Mouse (Mus musculus) embryonic facial prominence, embryonic 11.5 days (tissue): ENCODE data around the gene Tanc1. TPM values are rescaled to one million over a fixed set of nuclear protein-coding genes. Genes with fewer than 3 reads are reported as not detected.
A peak's percentile ranks its signal among the peaks of the same experiment; 100 is the strongest.

Source experiments
- ATAC-seq: fragments of 200-750 bp; cut with Nextera tagmentation; replicated peaks from 2 replicates; pipeline ENCODE4 v1.8.0; 2017; ENCODE audit warnings: low read depth; ENCODE audit not compliant: insufficient number of reproducible peaks, low FRiP score, low TSS enrichment
- DNase-seq: peaks from one replicate; pipeline ENCODE4 v3.0.0-alpha.2; 2015; ENCODE audit warnings: low spot score
- H3K27ac ChIP-seq: fragments of 300-500 bp; sonication (generic); replicated peaks from 2 replicates; pipeline ENCODE4 v1.5.1; 2014; ENCODE audit warnings: mild to moderate bottlenecking, low read depth, low read length, control low read depth
- H3K27me3 ChIP-seq: fragments of 300-500 bp; sonication (generic); 2 replicates; pipeline ENCODE4 v1.6.1; 2014; ENCODE audit warnings: mild to moderate bottlenecking, low read length, moderate library complexity, mixed read lengths; ENCODE audit not compliant: control insufficient read depth, insufficient read depth
- H3K36me3 ChIP-seq: fragments of 300-500 bp; sonication (generic); replicated peaks from 2 replicates; pipeline ENCODE4 v1.6.1; 2014; ENCODE audit warnings: low read depth, mild to moderate bottlenecking, low read length, moderate library complexity, mixed read lengths; ENCODE audit not compliant: control insufficient read depth, insufficient read depth
- H3K4me1 ChIP-seq: fragments of 300-500 bp; sonication (generic); 2 replicates; pipeline ENCODE4 v1.6.1; 2014; ENCODE audit warnings: low read length, mixed read lengths; ENCODE audit not compliant: control insufficient read depth, insufficient read depth
- H3K4me2 ChIP-seq: fragments of 300-500 bp; sonication (generic); 2 replicates; pipeline ENCODE4 v1.6.1; 2014; ENCODE audit warnings: low read depth, mild to moderate bottlenecking, control low read depth, low read length, moderate library complexity
- H3K4me3 ChIP-seq: fragments of 300-500 bp; sonication (generic); 2 replicates; pipeline ENCODE4 v1.5.1; 2014; ENCODE audit warnings: low read depth, low read length, control low read depth
- H3K9ac ChIP-seq: fragments of 300-500 bp; sonication (generic); replicated peaks from 2 replicates; pipeline ENCODE4 v1.6.1; 2014; ENCODE audit warnings: mild to moderate bottlenecking, control low read depth, low read length
- H3K9me3 ChIP-seq: fragments of 300-500 bp; sonication (generic); replicated peaks from 2 replicates; pipeline ENCODE4 v1.6.1; 2016; ENCODE audit warnings: mild to moderate bottlenecking, low read length, inconsistent platforms, mixed read lengths; ENCODE audit not compliant: control insufficient read depth
- WGBS: fragments of 180-500 bp; shearing (Covaris S2); extraction: QIAGEN DNeasy Blood & Tissue Kit; methylation state at CpG from one replicate; pipeline ENCODE4 v1.1.7; 2014; 5-methylcytosine and 5-hydroxymethylcytosine counted together
- polyA plus RNA-seq: library from polyadenylated mRNA; unstranded; fragments of >200 nt; fragmentation: Nextera tagmentation; extraction: Ambion mirVana; gene quantifications from 2 replicates; pipeline ENCODE4 v1.2.1, GENCODE M21; 2014

Tanc1 gene
- polyA plus RNA-seq, 1 experiment from 2014 or later, result 22.7 TPM

DNA sequence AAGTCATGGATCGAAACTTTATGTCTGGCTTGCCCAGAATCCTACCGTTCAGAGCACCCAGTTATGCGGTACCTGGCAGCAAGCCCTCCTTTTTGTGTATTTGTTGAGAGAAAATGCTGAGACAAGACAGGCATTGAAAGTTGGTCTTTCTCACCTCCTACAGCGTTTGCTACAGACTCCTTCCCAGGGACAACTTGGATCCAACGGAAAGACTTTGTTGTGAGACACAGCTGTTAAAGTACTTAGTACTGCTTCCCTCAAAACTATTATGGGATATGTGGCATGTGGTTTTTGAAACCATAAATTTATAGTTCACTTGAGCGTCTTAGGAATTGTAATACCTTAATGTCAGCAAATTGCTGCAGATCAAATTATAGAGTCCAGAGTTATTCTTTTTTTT lies 47.8 kb downstream of the Tanc1 start:
- no peak overlapping the region for H3K4me3 ChIP-seq
- H3K27ac ChIP-seq, result no peak overlapping the region
- no peaks in the 10 kb centered on the region for H3K36me3 ChIP-seq
- no peaks in the 10 kb centered on the region for H3K9me3 ChIP-seq
- DNase-seq (no peak), ATAC-seq (no peak)
- H3K4me1 ChIP-seq, result 0 out of 2 replicates have a peak, but pooled peaks cover 3% of the 10 kb centered on the region
- 88% methylated on average over 6 of the region's 6 CpGs for WGBS
- no peak overlapping the region for H3K4me2 ChIP-seq
- no peaks in the 10 kb centered on the region for H3K27me3 ChIP-seq
- no peak overlapping the region for H3K9ac ChIP-seq

DNA sequence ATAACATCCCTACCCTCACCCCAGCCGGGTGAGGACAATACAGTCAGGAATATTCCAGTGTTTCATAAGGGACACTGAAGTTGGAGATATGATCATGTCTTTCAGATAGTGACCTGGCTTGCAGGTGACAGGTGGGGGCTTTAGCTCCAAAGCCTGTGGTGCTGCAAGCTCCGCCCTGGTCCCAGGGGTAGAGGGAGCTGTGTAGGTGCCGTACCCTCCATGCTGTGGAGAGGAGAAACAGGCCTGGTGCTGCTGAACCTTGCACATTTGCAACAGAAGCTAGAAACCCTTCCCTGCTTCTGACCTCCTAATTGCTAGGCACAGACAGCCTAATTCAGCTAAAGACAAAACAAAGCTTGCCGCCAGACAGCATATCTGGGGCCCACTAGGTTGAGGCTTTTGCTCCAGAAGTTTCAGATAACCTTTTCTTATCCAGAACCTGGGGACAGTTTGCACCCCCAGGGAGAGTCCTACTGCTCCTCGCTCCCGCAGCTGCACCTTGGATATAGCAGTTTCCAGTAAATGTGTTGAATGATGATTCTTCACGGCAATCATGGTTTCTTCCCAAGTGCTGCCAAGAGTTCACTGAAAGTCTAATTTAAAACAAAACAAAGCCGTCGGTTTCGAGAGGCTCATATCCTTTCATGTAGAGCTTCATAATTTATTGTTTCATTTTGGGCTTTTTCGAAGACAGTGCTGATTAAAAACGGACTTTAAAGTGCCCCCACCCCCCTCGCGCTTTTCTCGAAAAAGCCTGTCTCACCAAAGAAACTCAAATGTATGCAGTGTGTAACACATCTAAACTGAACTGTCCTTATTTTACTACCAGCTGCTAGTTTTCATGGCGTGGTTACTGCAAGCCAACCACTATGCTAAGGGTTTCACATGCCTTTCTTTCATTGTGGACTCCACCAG lies 49.3 kb downstream of the Tanc1 start:
- DNase-seq (no peak), ATAC-seq (peak; percentile 65)
- Histone ChIP-seq H3K36me3 (no peaks in the 10 kb centered on the region), H3K4me3 (no peak overlapping the region), H3K27ac (no peak overlapping the region), H3K4me1 (0 out of 2 replicates have a peak, but pooled peaks cover 3% of the 10 kb centered on the region), H3K9me3 (no peaks in the 10 kb centered on the region), H3K27me3 (no peaks in the 10 kb centered on the region), H3K4me2 (no peak overlapping the region), H3K9ac (no peak overlapping the region)
- 54% methylated on average over 16 of the region's 16 CpGs for WGBS

DNA sequence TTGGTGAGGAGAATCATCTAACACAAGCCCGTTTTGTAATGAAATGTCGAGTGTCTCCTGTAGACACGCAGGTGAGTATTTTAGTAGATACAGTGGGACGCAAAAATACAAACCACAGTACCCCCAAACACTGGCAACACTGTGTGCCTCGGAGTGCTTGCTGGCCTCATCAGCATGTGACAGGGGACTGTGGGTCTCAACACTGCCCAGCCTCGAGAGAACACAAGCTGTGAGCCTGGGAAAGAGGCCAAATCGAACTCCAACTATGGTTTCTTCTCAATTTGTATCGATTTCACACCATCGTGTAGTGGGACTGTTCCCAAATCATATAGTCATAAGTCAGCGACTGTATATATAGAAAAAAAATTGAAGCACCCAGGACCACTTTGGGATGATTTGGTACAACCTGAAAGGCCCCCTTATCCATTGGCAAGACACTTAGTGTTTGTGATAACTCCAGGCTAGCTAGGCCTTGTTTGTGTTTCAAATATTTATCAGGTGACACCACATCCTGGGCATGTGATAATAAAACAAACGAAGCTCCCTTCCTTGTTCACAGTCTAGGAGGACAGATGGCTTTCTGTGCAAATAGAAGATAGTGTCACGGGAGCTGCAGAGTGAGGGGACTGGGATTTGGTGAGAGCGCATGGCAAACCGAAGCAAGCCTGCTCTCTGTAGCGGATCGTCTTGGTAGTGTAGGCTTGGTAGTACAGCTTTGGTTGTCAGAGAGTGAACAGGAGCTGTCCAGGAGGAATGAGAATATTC lies 53.1 kb downstream of the Tanc1 start:
- Histone ChIP-seq H3K27ac (no peak overlapping the region), H3K4me3 (no peak overlapping the region), H3K4me1 (0 out of 2 replicates have a peak, but pooled peaks cover 3% of the 10 kb centered on the region), H3K4me2 (no peak overlapping the region), H3K9ac (no peak overlapping the region), H3K36me3 (no peaks in the 10 kb centered on the region), H3K9me3 (no peaks in the 10 kb centered on the region), H3K27me3 (no peaks in the 10 kb centered on the region)
- DNase-seq, result no peak
- WGBS, result 81% methylated on average over 16 of the region's 16 CpGs
- ATAC-seq, result no peak

DNA sequence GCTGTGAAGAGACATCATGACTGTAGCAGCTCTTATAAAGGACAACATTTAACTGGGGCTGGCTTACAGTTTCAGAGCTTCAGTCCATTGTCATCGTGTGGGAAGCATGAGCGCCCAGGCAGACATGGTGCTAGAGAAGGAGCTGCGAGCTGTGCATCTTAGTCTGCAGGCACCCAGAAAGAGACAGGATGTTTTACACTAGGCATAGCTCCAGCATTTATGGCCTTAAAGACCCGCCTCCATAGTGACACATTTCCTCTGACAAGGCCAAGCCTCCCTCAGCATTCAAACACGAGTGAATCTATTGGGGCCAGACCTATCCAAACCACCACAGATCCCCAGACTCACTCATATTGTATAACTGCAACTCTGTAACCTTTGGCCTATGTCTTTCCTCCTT lies 54.7 kb downstream of the Tanc1 start:
- DNase-seq, result no peak
- no peak overlapping the region for H3K4me3 ChIP-seq
- no peaks in the 10 kb centered on the region for H3K36me3 ChIP-seq

DNA sequence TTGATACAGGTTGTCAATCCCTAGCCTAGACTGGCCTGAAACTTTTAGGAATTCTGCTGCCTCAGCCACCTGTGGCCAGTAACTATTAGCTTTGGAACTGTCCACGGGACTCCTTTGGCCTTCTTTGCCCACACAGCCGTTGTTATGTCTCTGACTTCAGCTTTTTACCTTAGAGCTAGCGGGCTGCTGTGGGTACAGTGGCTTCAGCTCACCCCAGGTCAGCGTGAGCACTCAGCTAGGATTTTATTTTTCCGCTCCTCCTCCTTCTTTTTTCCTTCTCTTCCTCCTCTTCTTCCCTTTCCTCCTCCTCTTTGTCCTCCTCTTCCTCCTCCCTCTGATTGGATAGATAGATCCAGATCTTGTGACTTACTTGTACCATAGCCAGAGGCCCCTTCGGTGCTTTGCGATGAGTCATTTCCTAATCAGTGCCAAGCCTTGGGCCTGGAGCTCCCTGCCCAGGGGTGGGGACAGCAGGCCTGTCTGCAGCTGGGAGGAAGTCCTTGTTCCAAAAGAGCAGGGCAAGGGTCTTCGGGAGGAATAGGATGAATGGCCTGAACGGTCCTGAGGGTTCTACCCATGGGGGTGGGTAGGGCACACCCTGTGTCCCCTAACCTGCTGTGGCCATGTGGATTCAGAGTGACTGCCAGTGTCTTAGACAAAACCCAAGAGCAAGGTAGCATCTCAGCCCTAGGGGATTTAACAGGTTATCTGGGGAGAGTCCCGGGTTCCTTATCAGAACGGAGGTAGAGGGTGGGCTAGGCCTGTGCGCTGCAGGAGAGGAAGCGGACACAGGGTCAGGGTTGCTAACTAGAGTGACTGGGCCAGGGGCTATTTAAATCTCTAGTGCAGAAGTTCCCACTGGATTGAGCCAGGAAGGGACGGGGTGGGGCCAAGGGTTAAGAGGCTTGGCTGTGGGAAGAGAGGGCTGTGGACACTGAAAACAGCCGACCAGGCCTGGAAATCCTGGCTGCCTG lies 58.5 kb downstream of the Tanc1 start:
- Histone ChIP-seq H3K4me1 (no peaks in the 10 kb centered on the region; the same call in none of the 2 replicates), H3K27ac (no peak overlapping the region; the same call in 1 of the 2 replicates)

More for the DNA sequence above, 54.7 kb downstream of the Tanc1 start:
- Histone ChIP-seq H3K4me2 (no peak overlapping the region), H3K4me1 (no peaks in the 10 kb centered on the region; the same call in 1 of the 2 replicates), H3K9ac (no peak overlapping the region), H3K9me3 (no peaks in the 10 kb centered on the region), H3K27ac (no peak overlapping the region), H3K27me3 (no peaks in the 10 kb centered on the region)
- no peak for ATAC-seq
- 87% methylated on average over 5 of the region's 5 CpGs for WGBS

DNA sequence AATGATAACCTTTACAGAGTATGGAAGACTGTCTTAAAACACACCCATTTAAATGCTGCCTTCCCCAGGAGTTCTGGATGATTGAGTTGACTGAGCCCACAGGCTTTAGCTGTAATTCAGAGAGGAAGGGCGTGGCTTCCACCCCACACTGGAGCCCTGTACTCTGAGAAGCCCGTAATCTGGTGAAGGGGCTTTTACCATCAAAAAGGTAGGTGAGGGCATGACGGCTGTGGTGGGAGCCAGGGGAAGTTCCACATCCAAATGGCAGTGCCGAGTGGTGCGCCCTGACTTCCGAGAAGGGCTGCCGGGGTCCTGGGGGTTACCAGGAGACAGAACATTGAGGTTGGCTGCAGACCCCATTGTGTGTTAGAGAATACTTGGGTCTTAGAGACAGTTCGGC lies 59.8 kb downstream of the Tanc1 start:
- no peak for ATAC-seq
- Histone ChIP-seq H3K4me3 (no peak overlapping the region), H3K27ac (no peak overlapping the region), H3K4me2 (no peak overlapping the region), H3K9me3 (no peaks in the 10 kb centered on the region), H3K9ac (no peak overlapping the region), H3K27me3 (no peaks in the 10 kb centered on the region), H3K4me1 (peaks cover 3% of the 10 kb centered on the region), H3K36me3 (no peaks in the 10 kb centered on the region)
- WGBS, result 33% methylated on average over 8 of the region's 8 CpGs
- no peak for DNase-seq

More for the DNA sequence above, 58.5 kb downstream of the Tanc1 start:
- DNase-seq, result no peak
- no peak overlapping the region for H3K9ac ChIP-seq
- H3K36me3 ChIP-seq, result no peaks in the 10 kb centered on the region
- H3K9me3 ChIP-seq, result no peaks in the 10 kb centered on the region
- WGBS, result 49% methylated on average over 15 of the region's 15 CpGs
- H3K4me3 ChIP-seq, result no peak overlapping the region
- H3K27me3 ChIP-seq, result no peaks in the 10 kb centered on the region
- ATAC-seq, result no peak
- no peak overlapping the region for H3K4me2 ChIP-seq

DNA sequence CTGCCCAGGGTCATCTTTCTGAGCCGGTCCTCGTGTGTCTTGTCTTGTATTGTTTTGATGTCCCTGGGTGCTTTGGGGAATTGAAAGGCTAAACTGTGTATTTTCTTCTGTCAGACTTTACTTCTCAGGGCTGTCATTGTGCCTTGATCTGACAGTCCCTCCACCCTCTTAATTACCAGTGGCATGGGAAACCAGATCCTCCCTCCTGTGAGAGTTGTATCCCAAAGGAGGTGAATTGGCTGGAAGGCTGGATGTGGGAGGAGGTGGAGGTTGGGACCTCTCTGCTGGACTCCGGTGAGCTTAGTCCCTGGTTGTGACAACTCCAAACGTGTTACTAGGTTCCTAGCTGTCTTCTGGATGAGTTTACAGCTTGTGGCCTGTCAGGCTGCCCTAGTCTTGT lies 60.2 kb downstream of the Tanc1 start:
- Histone ChIP-seq H3K27ac (no peak overlapping the region), H3K27me3 (no peaks in the 10 kb centered on the region), H3K4me2 (no peak overlapping the region), H3K36me3 (no peaks in the 10 kb centered on the region), H3K4me3 (no peak overlapping the region), H3K9ac (no peak overlapping the region), H3K9me3 (no peaks in the 10 kb centered on the region), H3K4me1 (peaks cover 4% of the 10 kb centered on the region)
- 8% methylated on average over 4 of the region's 4 CpGs for WGBS
- DNase-seq, result no peak
- no peak for ATAC-seq
